Mouse (Mus musculus): ENCODE results near the gene Lmo2.

The Lmo2 gene

DNA sequence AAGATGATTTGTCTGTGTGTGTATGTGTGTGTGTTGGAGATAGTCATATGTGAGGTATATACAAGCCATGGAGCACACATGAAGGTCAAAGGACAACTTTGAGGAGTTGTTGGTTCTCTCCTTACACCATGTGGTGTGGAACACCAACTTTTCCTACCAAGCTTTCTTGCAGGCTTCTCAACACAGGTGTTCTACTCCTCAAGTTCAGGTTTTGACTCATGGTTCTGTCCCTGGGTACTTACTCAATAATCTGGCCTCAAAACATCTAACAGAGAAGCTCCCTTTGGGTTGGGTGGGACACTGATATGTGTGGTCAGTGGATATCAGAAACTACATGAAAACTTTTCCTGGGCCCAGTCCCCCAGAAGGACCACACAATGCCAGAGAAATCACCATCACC lies 18.8 kb upstream of the Lmo2 start:
- in situ Hi-C loops (cut with MboI; ENCODE audit: low sequenced_read_pairs), result no loop called here

DNA sequence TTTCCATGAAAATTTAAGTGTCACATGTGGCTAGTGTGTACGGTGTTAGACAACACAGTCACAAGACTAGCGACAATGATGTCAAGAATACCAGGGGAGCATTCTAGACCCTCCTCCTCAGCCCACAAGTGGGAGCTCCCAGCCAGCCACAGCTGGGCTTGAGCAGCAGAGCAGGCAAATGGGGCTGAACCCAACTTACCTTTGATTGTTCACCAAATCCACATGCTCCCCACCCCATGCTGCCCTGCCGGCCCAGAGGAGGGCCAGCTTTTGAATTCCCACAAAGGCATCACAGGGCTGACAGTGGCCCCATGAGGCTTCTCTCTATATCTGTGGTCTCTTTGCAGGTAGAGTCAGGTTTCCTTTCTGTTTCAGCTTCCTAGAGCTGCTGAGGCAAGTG lies 16.7 kb upstream of the Lmo2 start:
- in situ Hi-C loops (cut with MboI; ENCODE audit: low sequenced_read_pairs), result no loop called here

GRCm38 (mm10) chr2:103944859-103945258 lies 12.9 kb upstream of the Lmo2 start:
- in situ Hi-C loops (cut with MboI; ENCODE audit: low sequenced_read_pairs), result no loop called here

DNA sequence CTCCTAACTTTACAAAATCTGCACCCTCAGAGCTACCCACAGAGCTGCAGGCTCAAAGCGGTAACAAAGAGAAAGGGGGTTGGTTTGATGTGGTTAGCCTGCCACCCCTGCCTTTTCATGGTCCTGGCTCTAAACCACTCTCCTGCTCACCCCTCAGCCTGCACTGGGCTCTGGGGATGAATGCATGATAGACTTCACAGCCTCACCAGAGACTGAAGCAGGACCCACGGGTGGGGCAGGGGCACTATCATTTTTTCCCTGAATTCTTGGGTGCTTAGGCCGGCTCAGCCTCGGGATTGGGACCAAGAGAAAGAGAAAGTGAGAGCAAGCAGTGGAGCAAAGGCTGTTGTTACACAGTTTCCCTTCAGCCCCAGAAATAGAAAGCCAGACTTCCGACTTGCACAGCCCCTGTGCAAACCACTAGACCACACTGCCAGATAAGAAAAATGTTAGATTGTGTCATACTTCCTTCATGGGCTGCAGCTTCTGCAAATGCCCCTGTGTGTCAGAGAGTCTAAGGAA lies 12.2 kb upstream of the Lmo2 start:
- in situ Hi-C loops (cut with MboI; ENCODE audit: low sequenced_read_pairs), result no loop called here

GRCm38 (mm10) chr2:103946892-103947291 lies 10.9 kb upstream of the Lmo2 start:
- in situ Hi-C loops (cut with MboI; ENCODE audit: low sequenced_read_pairs), result no loop called here

DNA sequence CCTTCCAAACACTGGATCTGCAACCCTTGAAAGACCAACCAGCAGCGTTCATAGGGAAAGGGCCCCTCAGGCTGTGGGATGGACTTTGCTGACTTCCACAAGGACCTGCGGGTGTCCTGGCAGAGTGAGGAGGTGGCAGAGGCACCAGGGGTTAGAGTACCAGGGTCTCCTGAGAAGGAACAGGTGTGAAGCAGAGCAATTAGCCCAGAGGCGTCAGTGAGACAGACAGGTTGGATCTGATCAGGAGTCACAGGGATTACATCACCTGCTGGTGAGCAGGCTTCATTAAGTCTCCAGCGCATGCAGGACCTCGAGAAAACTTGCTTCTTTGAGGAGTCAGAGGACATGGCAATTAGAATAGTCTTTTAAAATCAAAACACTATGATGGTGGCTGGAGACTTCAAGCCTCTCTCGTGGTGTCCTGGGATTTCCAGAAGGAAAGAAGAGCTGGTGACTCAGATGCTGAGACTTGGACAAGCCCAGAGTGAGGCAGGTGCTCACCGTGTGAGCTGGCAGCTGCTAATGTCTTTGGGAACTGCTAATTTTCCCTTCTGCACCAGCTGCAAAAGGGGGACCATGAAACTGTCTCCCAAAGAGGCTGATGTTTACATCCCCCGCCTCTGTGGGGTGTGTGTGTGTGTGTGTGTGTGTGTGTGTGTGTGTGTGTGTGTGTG lies 9.7 kb upstream of the Lmo2 start:
- in situ Hi-C loops (cut with MboI; ENCODE audit: low sequenced_read_pairs), result no loop called here

DNA sequence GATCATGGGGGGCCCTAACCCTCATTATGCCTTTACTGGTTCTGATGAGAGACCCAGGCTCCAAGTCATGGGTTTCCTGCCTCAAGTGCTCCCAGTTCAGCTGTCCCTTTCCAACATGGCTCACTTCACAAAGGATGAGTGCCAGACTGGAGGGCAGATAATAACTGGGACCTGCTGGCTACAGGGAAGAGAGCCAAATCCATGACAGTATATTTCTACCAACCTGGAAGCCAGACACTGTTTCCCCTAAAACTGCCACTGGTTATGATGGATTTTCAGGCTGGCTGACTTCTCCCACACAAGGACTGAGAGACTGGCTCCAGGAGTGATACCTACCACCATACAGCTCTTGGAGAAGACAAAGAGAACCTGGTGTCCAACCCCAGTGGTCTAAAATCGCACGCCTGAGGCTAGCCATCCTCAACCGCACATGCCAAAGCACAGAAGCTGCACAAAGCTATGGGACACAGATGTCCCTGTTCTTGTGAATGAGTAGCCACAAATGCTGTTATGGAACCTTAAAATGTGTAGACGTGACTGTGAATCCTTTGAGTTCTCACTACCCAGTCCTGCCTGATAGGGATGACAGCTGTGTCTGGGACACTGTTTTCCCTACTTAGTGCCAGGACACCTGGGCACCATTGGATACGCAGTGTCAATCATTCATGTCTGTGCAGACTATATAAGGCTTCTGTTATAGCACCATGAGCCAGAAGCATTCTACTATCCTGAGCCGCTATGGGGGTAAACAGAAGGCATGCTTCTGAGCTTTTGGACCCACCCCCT lies 4.5 kb upstream of the Lmo2 start:
- in situ Hi-C loops (cut with MboI; ENCODE audit: low sequenced_read_pairs), result no loop called here

DNA sequence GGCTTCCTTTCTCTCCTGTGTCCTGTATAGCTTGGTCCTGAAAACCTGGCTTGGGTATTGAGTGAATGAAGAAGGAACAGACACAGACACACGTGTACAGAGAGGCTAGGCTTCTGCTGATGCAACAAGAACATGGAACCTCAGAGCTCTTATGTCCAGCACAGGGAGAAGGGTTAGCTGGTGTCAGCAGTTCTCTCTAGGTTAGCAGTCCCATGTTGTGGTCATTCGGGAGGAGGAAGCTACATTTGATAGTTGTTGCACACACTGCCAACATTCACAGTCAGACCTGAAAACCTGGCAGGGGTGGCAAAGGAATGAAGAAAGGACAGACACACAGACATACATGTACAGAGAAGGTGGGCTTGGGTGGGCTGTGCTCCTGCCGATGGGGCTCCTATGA lies 2.1 kb upstream of the Lmo2 start:
- in situ Hi-C loops (cut with MboI; ENCODE audit: low sequenced_read_pairs), result no loop called here

DNA sequence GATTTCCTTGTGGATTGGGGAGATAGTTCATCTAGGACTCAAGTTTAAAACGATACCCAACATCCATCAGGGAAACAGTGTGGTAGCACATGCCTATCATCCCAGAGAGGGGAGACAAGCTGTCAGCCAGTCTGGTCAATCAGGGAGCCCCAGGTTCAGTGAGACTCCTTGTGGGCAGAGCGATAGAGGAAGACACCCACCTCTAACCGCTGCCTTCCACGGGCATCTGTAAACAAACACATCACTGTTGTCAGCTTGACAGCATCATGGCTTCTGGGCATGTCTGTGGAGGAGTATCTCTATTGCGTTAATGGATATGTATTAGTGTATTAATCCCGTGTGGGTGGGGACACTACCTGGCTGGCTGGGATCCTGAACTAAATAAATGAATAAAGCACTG lies 919 bp upstream of the Lmo2 start:
- in situ Hi-C loops (cut with MboI; ENCODE audit: low sequenced_read_pairs), result no loop called here

GRCm38 (mm10) chr2:103958634-103959033 lies 848 bp downstream of the Lmo2 start:
- in situ Hi-C loops (cut with MboI; ENCODE audit: low sequenced_read_pairs), result no loop called here

DNA sequence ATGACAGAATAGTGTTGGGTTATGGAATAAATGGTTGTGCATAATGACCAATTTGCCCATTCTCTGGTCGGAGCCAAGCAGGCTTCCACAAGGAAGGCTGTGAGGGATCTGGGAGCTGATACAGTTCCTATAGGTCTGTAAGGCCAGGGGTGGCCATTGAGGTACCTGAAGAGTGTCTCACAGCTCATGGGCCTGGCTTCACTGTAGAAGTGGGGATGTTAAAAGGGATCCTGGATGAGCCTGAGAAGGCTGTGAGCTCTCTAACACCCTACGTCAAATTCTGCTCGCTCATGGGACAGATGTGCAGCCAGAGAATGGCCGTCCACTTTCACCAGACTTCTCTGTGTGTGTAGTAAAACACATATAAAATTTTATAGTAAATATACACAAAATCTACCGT lies 1.3 kb downstream of the Lmo2 start:
- in situ Hi-C loops (cut with MboI; ENCODE audit: low sequenced_read_pairs), result no loop called here

GRCm38 (mm10) chr2:103959574-103959973 lies 1.8 kb downstream of the Lmo2 start:
- in situ Hi-C loops (cut with MboI; ENCODE audit: low sequenced_read_pairs), result no loop called here

DNA sequence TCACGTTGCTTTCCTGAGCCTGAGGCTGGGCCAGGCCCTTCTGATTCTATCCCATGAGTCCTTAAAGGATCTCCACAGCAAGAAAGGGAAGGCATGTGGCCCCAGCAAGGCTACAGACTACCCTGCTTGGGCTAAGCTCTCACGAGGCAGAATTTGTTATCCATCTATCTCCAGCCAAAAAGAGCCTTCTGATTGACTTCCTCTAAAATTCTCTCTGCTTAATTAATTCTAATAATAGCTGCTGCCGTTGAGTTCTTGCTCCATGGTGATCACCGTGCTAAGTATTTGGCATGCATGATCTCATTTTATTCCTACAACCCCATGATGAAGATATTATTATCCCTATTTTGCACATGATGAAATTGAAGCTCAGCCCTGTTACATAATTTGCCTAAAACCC lies 4.6 kb downstream of the Lmo2 start:
- in situ Hi-C loops (cut with MboI; ENCODE audit: low sequenced_read_pairs), result no loop called here

GRCm38 (mm10) chr2:103965391-103965790 lies 7.6 kb downstream of the Lmo2 start:
- in situ Hi-C loops (cut with MboI; ENCODE audit: low sequenced_read_pairs), result no loop called here

DNA sequence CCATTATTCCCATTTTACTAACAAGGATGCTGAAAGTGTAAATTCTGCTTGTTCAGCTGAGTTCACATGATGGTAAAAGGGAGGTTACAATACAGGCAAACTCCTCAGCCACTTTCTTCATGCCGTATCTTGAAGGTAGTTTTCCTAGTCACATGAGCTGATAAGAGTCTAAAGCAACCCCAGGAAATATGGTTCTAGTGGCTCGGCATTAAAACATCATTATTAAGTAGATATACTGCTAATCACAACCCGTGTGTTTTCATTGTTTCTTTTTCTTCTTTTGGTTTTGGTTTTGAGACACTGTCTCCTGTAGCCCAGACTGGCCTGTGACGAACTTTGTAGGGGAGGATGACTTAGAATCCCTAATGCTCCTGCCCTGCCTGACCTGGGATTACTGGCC lies 10.4 kb downstream of the Lmo2 start:
- in situ Hi-C loops (cut with MboI; ENCODE audit: low sequenced_read_pairs), result no loop called here

GRCm38 (mm10) chr2:103968919-103969436 lies 11.2 kb downstream of the Lmo2 start:
- in situ Hi-C loops (cut with MboI; ENCODE audit: low sequenced_read_pairs), result no loop called here

DNA sequence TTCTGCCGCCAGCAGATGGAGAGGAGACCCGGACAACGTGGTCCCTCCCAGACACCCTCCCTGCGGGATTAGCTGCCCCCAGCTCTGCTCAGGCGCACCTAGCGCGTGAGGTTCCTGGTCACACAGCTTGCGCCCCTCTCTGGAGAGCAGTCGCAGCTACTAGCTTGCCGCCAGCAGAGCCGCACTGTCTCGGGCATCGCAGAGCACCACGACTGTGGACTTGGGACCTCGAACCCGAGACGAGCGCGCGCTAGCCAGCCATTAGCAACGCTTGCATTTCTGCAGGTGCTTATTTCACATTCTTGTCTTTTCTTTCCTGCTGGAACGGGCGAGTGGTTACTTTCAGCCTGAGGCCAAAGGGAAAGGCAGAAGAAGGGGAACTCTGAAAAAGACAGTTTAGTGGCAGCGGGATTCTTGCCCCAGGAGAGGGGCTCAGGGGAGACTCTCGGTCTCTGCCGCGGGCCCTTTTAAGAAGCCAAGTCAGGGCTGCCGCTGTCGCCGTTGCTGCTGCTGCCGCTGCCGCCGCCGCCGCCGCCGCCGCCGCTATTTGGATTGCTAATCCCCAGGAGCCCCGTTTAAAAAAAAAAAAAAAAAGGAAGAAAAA lies 11.8 kb downstream of the Lmo2 start:
- in situ Hi-C loops (cut with MboI; ENCODE audit: low sequenced_read_pairs), result loop anchor here (5.0 kb wide), 1 partner anchor 82 kb away; no protein-coding TSS in a partner anchor

GRCm38 (mm10) chr2:103970041-103970790 lies 12.4 kb downstream of the Lmo2 start:
- in situ Hi-C loops (cut with MboI; ENCODE audit: low sequenced_read_pairs), result loop anchor here (5.0 kb wide), 1 partner anchor 83 kb away; no protein-coding TSS in a partner anchor

GRCm38 (mm10) chr2:103970791-103971649 lies 13.2 kb downstream of the Lmo2 start:
- in situ Hi-C loops (cut with MboI; ENCODE audit: low sequenced_read_pairs), result loop anchor here (5.0 kb wide), 1 partner anchor 84 kb away; no protein-coding TSS in a partner anchor

DNA sequence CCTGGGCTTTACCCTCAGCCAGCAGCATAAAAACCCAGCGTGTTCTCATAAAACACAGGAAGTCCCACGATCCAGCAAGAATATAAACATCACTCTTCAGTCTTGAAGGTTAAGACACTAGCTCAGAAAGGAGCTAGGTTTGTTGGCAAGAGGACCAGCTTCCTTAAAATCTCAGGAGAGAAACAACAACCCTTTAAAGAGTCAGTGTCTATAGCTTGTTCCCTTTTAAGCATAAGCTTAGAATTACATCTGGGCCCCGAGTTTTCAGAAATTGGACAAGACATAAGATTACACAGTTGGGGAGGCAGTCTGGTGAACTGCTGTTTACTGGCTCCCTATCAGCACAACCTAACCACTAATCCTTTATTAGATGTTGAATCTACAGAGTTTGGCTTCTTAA lies 14.1 kb downstream of the Lmo2 start:
- in situ Hi-C loops (cut with MboI; ENCODE audit: low sequenced_read_pairs), result loop anchor here (5.0 kb wide), 1 partner anchor 85 kb away; no protein-coding TSS in a partner anchor
